Mouse (Mus musculus): ENCODE results near the gene Iqcf1. TPM values are rescaled to one million over a fixed set of nuclear protein-coding genes. Genes with fewer than 3 reads are reported as not detected.
A peak's percentile ranks its signal among the peaks of the same experiment; 100 is the strongest.
"Not testable (repeated sequence)": the region's sequence is repeated elsewhere in the genome, so short reads cannot be mapped to it uniquely, and the experiment has no call there.

Gene Iqcf1
- polyA plus RNA-seq, 1 experiment from 2014 or later, result not detected

- 37% methylated on average over 16 of the region's 16 CpGs for WGBS
- H3K4me1 ChIP-seq (replicated peaks), result peaks cover 46% of the 10 kb centered on the region
- H3K27me3 ChIP-seq, result no peaks in the 10 kb centered on the region
- H3K9me3 ChIP-seq, result no peaks in the 10 kb centered on the region
- peak overlapping the region; percentile 18; the same call in 1 of the 2 replicates for H3K27ac ChIP-seq (replicated peaks)
- peak overlapping the region; percentile 28 for H3K9ac ChIP-seq
- H3K4me2 ChIP-seq, result peak overlapping the region; percentile 26
- H3K4me3 ChIP-seq, result 0 out of 2 replicates have a peak overlapping the region, but pooled peaks have one; percentile 0
- ATAC-seq (ENCODE audit: low read depth), result peak; percentile 46
- H3K36me3 ChIP-seq, result peaks cover 14% of the 10 kb centered on the region
Measured at GRCm38 (mm10) chr9:106476002-106476923, 23.5 kb upstream of the Iqcf1 start.

GRCm38 (mm10) chr9:106476924-106477484, 22.8 kb upstream of the Iqcf1 start, which contains the start of gene Parp3:
TSS of gene Parp3 (minus strand) at chr9:106476949.
- WGBS, result 0% methylated on average over 41 of the region's 41 CpGs
- peak within 1 kb of the TSS; percentile 99 for H3K4me2 ChIP-seq
- peaks cover 41% of the 10 kb centered on the region for H3K4me1 ChIP-seq (replicated peaks)
- H3K4me3 ChIP-seq, result peak within 1 kb of the TSS; percentile 67
- peak within 1 kb of the TSS; percentile 79 for H3K9ac ChIP-seq
- H3K27ac ChIP-seq (replicated peaks), result peak within 1 kb of the TSS; percentile 18; the same call in 1 of the 2 replicates
- no peaks in the 10 kb centered on the region for H3K9me3 ChIP-seq
- H3K36me3 ChIP-seq, result peaks cover 20% of the 10 kb centered on the region
- no peaks in the 10 kb centered on the region for H3K27me3 ChIP-seq
- ATAC-seq (ENCODE audit: low read depth), result peak; percentile 98

- Histone ChIP-seq H3K27ac (replicated peaks) (no peak overlapping the region), H3K36me3 (peaks cover 23% of the 10 kb centered on the region), H3K27me3 (no peaks in the 10 kb centered on the region), H3K4me3 (peak overlapping the region; percentile 67), H3K9ac (peak overlapping the region; percentile 79), H3K4me2 (peak overlapping the region; percentile 99), H3K4me1 (replicated peaks) (peaks cover 38% of the 10 kb centered on the region), H3K9me3 (no peaks in the 10 kb centered on the region)
- 5% methylated on average over 16 of the region's 16 CpGs for WGBS
- ATAC-seq (ENCODE audit: low read depth), result no peak
Measured at GRCm38 (mm10) chr9:106477649-106478048, 22.1 kb upstream of the Iqcf1 start.

DNA sequence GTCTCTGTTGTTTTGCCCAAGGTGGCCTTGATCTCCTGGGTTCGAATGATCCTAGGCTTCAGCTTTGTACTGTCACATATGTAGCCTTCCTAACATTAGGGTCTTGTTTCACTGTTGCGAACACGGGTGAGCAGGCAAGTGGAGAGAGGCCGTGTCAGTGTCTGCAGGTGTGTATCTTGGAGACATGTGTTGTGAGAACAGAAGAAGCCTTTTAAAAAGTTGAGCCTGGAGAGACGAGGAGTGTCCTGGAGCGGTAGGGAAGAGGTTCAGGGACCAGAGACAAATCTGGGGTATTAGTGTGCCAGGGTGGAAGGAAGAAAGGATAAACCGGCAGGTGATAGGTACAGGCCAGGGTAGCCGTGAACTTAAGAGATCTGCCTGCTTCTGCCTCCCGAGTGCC, 21.7 kb upstream of the Iqcf1 start:
- Histone ChIP-seq H3K9me3 (no peaks in the 10 kb centered on the region), H3K4me3 (peak overlapping the region; percentile 67), H3K36me3 (peaks cover 27% of the 10 kb centered on the region), H3K27me3 (no peaks in the 10 kb centered on the region), H3K9ac (peak overlapping the region; percentile 79), H3K4me2 (peak overlapping the region; percentile 99), H3K4me1 (replicated peaks) (peaks cover 38% of the 10 kb centered on the region), H3K27ac (replicated peaks) (no peak overlapping the region)
- no peak for ATAC-seq (ENCODE audit: low read depth)
- 84% methylated on average over 9 of the region's 9 CpGs for WGBS

DNA sequence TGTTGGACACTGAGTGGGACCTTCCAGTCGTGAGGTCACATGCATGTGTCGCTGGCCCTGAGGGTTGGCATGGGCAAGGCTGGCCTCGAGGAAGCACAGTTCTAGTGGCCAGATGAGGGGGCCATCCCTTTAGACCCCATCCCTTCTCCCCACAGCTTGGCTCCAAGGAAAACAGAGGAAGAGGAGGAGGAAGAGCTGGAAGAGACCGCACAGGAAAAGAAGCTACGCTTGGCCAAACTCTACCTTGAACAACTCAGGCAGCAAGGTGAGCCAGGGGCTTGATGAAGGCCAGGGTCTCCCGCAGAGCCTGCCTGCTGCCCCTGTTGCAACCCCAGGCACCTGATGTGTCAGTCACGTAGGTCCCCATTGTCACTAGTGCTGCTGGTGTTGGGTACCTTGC, 19.2 kb upstream of the Iqcf1 start:
- H3K27me3 ChIP-seq, result no peaks in the 10 kb centered on the region
- 95% methylated on average over 7 of the region's 7 CpGs for WGBS

DNA sequence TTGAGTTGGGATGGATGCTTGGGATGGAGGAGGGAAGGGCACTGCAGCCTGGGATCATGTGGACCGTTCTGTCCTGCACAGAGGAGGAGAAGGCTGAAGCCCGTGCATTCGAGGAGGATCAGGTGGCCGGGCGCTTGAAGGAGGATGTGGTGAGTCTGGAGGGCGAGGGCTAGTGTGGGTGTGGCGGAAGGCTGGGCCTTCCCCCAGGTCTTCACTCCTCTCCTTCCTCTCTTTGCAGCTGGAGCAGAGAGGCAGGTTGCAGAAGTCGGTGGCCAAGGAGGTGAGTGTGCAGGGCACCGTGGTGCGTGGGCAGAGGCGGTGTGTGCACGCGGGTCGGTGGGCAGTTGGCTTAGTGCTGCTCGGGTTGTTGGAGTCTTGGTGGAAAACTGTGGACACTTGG, 18.7 kb upstream of the Iqcf1 start:
- H3K4me1 ChIP-seq (replicated peaks), result peaks cover 25% of the 10 kb centered on the region
- no peak overlapping the region for H3K4me2 ChIP-seq
- H3K9me3 ChIP-seq, result no peaks in the 10 kb centered on the region
- no peak overlapping the region for H3K4me3 ChIP-seq
- no peak overlapping the region for H3K27ac ChIP-seq (replicated peaks)
- WGBS, result 97% methylated on average over 15 of the region's 15 CpGs
- ATAC-seq (ENCODE audit: low read depth), result no peak
- no peak overlapping the region for H3K9ac ChIP-seq
- no peaks in the 10 kb centered on the region for H3K27me3 ChIP-seq
- peaks cover 57% of the 10 kb centered on the region for H3K36me3 ChIP-seq

More for the DNA sequence above, 19.2 kb upstream of the Iqcf1 start:
- H3K4me2 ChIP-seq, result no peak overlapping the region
- H3K9me3 ChIP-seq, result no peaks in the 10 kb centered on the region
- H3K4me3 ChIP-seq, result no peak overlapping the region
- no peak for ATAC-seq (ENCODE audit: low read depth)
- no peak overlapping the region for H3K27ac ChIP-seq (replicated peaks)
- no peak overlapping the region for H3K9ac ChIP-seq
- peaks cover 52% of the 10 kb centered on the region for H3K36me3 ChIP-seq
- peaks cover 28% of the 10 kb centered on the region for H3K4me1 ChIP-seq (replicated peaks)

GRCm38 (mm10) chr9:106481676-106482075, 18.1 kb upstream of the Iqcf1 start:
- Histone ChIP-seq H3K9me3 (no peaks in the 10 kb centered on the region), H3K4me1 (replicated peaks) (peaks cover 19% of the 10 kb centered on the region), H3K27ac (replicated peaks) (no peak overlapping the region), H3K4me2 (no peak overlapping the region), H3K4me3 (no peak overlapping the region), H3K9ac (no peak overlapping the region), H3K36me3 (peaks cover 62% of the 10 kb centered on the region), H3K27me3 (no peaks in the 10 kb centered on the region)
- WGBS, result 93% methylated on average over 13 of the region's 13 CpGs
- no peak for ATAC-seq (ENCODE audit: low read depth)

- no peaks in the 10 kb centered on the region for H3K27me3 ChIP-seq
- no peaks in the 10 kb centered on the region for H3K9me3 ChIP-seq
- ATAC-seq (ENCODE audit: low read depth), result no peak
- no peak overlapping the region for H3K9ac ChIP-seq
- no peak overlapping the region for H3K4me2 ChIP-seq
- no peak overlapping the region for H3K27ac ChIP-seq (replicated peaks)
- 87% methylated on average over 17 of the region's 17 CpGs for WGBS
- H3K4me3 ChIP-seq, result no peak overlapping the region
- H3K36me3 ChIP-seq, result peaks cover 62% of the 10 kb centered on the region
- H3K4me1 ChIP-seq (replicated peaks), result peaks cover 15% of the 10 kb centered on the region
Measured at GRCm38 (mm10) chr9:106482578-106483115, 17.1 kb upstream of the Iqcf1 start.

DNA sequence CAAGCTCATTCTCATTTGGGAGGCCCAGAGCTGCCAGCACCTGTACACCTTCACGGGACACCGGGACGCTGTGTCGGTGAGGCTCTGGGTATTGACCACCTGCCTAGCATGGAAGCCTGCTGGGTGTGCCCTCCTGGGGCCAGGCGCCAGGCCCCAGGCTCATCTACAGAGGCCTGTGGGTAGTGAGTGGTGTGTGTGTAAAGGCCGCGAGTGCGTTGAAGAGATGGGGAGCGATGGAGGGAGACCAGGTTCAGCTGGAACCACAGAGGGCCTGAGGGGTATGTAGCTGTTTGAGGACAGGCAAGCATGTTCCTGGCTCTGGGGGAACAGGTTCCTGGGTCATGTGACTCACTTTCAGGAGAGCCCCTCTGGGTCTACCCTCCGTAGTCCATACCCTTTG, 16.6 kb upstream of the Iqcf1 start:
- ATAC-seq (ENCODE audit: low read depth), result no peak
- H3K4me1 ChIP-seq (replicated peaks), result peaks cover 10% of the 10 kb centered on the region

DNA sequence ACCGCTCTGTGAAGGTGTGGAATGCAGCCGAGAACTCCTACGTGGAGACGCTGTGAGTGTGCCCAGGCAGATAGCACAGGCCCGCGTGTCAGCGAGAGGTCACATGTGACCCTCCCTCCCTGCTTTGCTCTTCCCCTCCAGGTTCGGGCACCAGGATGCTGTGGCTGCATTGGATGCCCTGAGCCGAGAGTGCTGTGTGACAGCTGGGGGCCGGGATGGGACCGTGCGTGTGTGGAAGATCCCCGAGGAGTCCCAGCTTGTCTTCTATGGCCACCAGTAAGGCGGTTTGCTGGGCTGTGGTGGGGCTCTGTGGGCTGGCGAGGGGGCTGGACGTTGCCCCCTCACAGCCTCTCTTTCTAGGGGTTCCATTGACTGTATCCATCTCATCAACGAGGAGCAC, 16.2 kb upstream of the Iqcf1 start:
- Histone ChIP-seq H3K4me1 (replicated peaks) (peaks cover 6% of the 10 kb centered on the region; the same call in 1 of the 2 replicates), H3K4me3 (no peak overlapping the region), H3K27me3 (no peaks in the 10 kb centered on the region), H3K9me3 (no peaks in the 10 kb centered on the region), H3K27ac (replicated peaks) (no peak overlapping the region), H3K9ac (no peak overlapping the region), H3K4me2 (no peak overlapping the region), H3K36me3 (peaks cover 62% of the 10 kb centered on the region)
- no peak for ATAC-seq (ENCODE audit: low read depth)
- 95% methylated on average over 17 of the region's 17 CpGs for WGBS

More for the DNA sequence above, 16.6 kb upstream of the Iqcf1 start:
- Histone ChIP-seq H3K4me3 (no peak overlapping the region), H3K9ac (no peak overlapping the region), H3K9me3 (no peaks in the 10 kb centered on the region), H3K27ac (replicated peaks) (no peak overlapping the region), H3K27me3 (no peaks in the 10 kb centered on the region), H3K4me2 (no peak overlapping the region), H3K36me3 (peaks cover 62% of the 10 kb centered on the region)
- 97% methylated on average over 10 of the region's 10 CpGs for WGBS

DNA sequence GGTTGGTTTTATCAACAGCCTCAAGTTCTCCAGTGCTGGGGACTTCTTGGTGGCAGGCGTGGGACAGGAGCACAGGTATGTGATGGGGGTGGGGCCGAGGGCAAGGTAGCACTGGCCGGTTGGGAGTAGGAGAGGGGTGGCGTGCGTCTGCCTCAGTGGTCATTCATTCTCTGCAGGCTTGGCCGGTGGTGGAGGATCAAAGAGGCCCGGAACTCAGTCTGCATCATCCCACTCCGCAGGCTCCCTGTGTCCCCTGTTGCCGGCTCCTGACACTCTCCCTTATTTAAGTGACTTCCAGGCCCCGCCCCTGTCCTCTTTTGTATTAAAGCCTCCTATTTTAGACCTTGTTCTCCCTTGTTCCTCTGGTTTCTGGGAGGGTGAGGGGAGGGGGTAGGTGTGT, 14.7 kb upstream of the Iqcf1 start:
- ATAC-seq (ENCODE audit: low read depth), result no peak
- 84% methylated on average over 10 of the region's 10 CpGs for WGBS
- Histone ChIP-seq H3K4me3 (no peak overlapping the region), H3K27ac (replicated peaks) (no peak overlapping the region), H3K27me3 (no peaks in the 10 kb centered on the region), H3K4me1 (replicated peaks) (no peaks in the 10 kb centered on the region), H3K36me3 (peaks cover 57% of the 10 kb centered on the region), H3K4me2 (no peak overlapping the region), H3K9ac (no peak overlapping the region), H3K9me3 (no peaks in the 10 kb centered on the region)

DNA sequence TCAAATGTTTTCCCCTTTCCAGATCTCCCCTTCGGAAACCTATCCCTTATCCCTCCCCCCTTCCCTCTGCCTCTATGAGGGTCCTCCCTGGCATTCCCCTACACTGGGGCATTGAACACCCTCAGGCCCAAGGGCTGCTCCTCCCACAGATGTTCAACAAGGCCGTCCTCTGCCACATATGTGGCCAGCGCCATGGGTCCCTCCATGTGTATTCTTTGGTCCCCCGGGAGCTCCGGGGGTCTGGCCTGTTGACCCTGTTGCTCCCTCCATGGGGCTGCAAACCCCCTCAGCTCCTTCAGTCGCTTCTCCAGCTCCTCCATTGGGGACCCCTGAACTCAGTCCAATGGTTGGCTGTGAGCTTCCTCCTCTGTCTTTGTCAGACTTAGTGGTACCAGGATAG, 12.2 kb upstream of the Iqcf1 start:
- H3K36me3 ChIP-seq, result peaks cover 40% of the 10 kb centered on the region
- not testable (repeated sequence) for H3K9ac ChIP-seq; H3K4me2 ChIP-seq; ATAC-seq (ENCODE audit: low read depth); H3K27ac ChIP-seq (replicated peaks); H3K4me1 ChIP-seq (replicated peaks); H3K9me3 ChIP-seq; H3K4me3 ChIP-seq; H3K27me3 ChIP-seq
- WGBS, result 83% methylated on average over 6 of the region's 6 CpGs
